Comparison of ENCODE assay signal across 10 mouse cellular contexts in the genomic region with DNA sequence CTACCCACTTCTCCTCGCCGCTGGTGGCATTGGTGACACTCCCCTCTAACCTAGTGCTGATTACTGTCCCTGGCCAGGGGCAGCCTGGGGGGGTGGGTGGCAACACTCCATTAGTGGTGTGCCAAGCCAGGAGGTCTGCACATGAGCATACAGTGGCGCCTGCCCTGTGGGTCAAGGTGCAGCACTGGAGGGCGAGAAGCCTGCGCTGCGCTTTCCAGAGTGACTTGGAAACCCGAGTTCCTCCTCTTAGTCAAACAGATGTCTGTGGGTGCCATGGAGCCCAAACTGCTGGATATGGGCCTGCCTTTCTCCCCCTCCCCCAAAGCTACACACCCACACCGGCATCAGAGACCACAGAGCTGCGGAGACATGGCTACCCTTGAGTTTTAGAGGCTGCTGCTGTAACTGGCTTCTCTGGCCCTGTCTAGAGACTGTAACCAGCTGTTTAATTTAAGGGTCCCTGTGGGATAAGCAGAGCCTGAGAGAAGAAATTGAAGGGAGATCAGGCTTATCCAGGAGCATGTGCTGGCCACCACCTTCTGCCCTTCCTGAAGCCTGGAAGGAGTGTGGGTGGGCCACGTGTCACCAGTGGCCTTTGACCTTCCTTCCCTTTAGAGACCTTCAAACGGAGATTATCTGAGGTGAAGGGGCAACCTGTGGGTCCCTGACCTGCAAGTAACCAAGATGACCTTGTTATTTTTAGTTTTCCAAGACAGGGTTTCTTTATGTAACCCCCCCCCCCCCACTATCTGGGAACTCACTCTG. TPM values are rescaled to one million over a fixed set of nuclear protein-coding genes. Genes with fewer than 3 reads are reported as not detected.
DNase-seq lines count a peak whose midpoint lies in the region; ATAC-seq and TF ChIP-seq lines count a peak whose summit lies in the region.
"Had no signal": no experiment of that assay in that cellular context is flagged by ENCODE, and none has a peak within 500 bp of the region (broad histone marks: within the 10 kb centered on the region; RNA-seq: fewer than 3 reads in every experiment).

No protein-coding gene starts in this region.

- no peak overlapping the region for H3K27ac ChIP-seq in lung, embryonic 14.5 days (ENCODE audit: low read depth)
- peak overlapping the region; percentile 95 for H3K27ac ChIP-seq in olfactory bulb, adult 2 months (ENCODE audit: insufficient read depth, low read depth, low read length)
- H3K27ac ChIP-seq: limb, embryonic 15.5 days had no signal

- no peak for TF ChIP-seq POLR2A in olfactory bulb, adult 2 months (IDR thresholded peaks at IDR 0.05; ENCODE audit: insufficient read depth, low read depth, low read length)

- no peak overlapping the region for H3K9ac ChIP-seq in lung, embryonic 14.5 days
- H3K9ac ChIP-seq: limb, embryonic 15.5 days had no signal

- H3K4me3 ChIP-seq in lung, embryonic 14.5 days (ENCODE audit: low read depth, low read length), result no peak overlapping the region
- no peak overlapping the region for H3K4me3 ChIP-seq in olfactory bulb, adult 2 months (ENCODE audit: insufficient read depth, low read depth, low read length)
- H3K4me3 ChIP-seq: limb, embryonic 15.5 days had no signal

- WGBS in lung, embryonic 14.5 days, result 55% methylated on average over 11 of the region's 11 CpGs
- WGBS in olfactory bulb, adult 2 months, result 34% methylated on average over 11 of the region's 11 CpGs

- H3K36me3 ChIP-seq in lung, embryonic 14.5 days (ENCODE audit: insufficient read depth), result peaks cover 49% of the 10 kb centered on the region

- no peak overlapping the region for H3K4me2 ChIP-seq in lung, embryonic 14.5 days
- H3K4me2 ChIP-seq: limb, embryonic 15.5 days had no signal

- no peaks in the 10 kb centered on the region for H3K4me1 ChIP-seq in lung, embryonic 14.5 days (ENCODE audit: insufficient read depth)
- peaks cover 77% of the 10 kb centered on the region for H3K4me1 ChIP-seq in olfactory bulb, adult 2 months (ENCODE audit: control insufficient read depth, insufficient read depth, low read length)

- H3K27me3 ChIP-seq in lung, embryonic 14.5 days (ENCODE audit: insufficient read depth, low read length), result no peaks in the 10 kb centered on the region
- H3K27me3 ChIP-seq: limb, embryonic 15.5 days had no signal

- H3K9me3 ChIP-seq in lung, embryonic 14.5 days (ENCODE audit: low read depth, low read length), result no peaks in the 10 kb centered on the region
- H3K9me3 ChIP-seq: limb, embryonic 15.5 days had no signal

- peak; percentile 73 for DNase-seq in adrenal gland, postnatal 14 days
- no peak for DNase-seq in adrenal gland, postnatal 25 days
- peak; percentile 22 for DNase-seq in lung, embryonic 14.5 days
- DNase-seq in lung, postnatal 14 days, result no peak
- DNase-seq in kidney, postnatal 25 days, result peak; percentile 71 to 91
- DNase-seq in spleen, postnatal 14 days (ENCODE audit: low spot score in 2 of 2), result no peak
- no peak for DNase-seq in urinary bladder, adult 18-20 months (ENCODE audit: low spot score in 2 of 2)

- no peak for TF ChIP-seq CTCF in lung, embryonic 14.5 days (IDR thresholded peaks at IDR 0.05; ENCODE audit: low read depth)
- TF ChIP-seq CTCF in olfactory bulb, adult 2 months (IDR thresholded peaks at IDR 0.05; ENCODE audit: insufficient read depth, low read depth, low read length), result no peak

- ATAC-seq in lung, embryonic 14.5 days (ENCODE audit: insufficient read depth), result no peak

RNA-seq across cellular contexts. Expression of gene Gpd1, which starts 1.2 kb away (rescaled TPM):
- 1,539 and 1,562 TPM in 2 replicates for total RNA-seq in adrenal gland, postnatal 14 days (2021)
- 639 and 861 TPM in 2 replicates for total RNA-seq in adrenal gland, postnatal 25 days (2021)
- 0.31 and 0.58 TPM in 2 replicates for polyA plus RNA-seq in lung, embryonic 14.5 days (2014; fragmentation: Nextera tagmentation; extraction: Ambion mirVana)
- not detected in 2 replicates for polyA plus RNA-seq in olfactory bulb, adult 2 months (2012; ENCODE audit: insufficient read depth, insufficient read length, low replicate concordance, missing spikeins)

RNA-seq across cellular contexts. Expression of gene Cox14, which starts 9.3 kb away (rescaled TPM):
- total RNA-seq in adrenal gland, postnatal 14 days (2021), result 177 and 199 TPM in 2 replicates
- total RNA-seq in adrenal gland, postnatal 25 days (2021), result 217 and 256 TPM in 2 replicates
- 135 and 145 TPM in 2 replicates for polyA plus RNA-seq in lung, embryonic 14.5 days (2014; fragmentation: Nextera tagmentation; extraction: Ambion mirVana)
- not detected in 2 replicates for polyA plus RNA-seq in olfactory bulb, adult 2 months (2012; ENCODE audit: insufficient read depth, insufficient read length, low replicate concordance, missing spikeins)

RNA-seq across cellular contexts. Expression of gene Gm17349, which starts 10.9 kb away (rescaled TPM):
- total RNA-seq in adrenal gland, postnatal 14 days (2021), result 17.6 and 18.1 TPM in 2 replicates
- total RNA-seq in adrenal gland, postnatal 25 days (2021), result 30.4 and 43.7 TPM in 2 replicates
- polyA plus RNA-seq in lung, embryonic 14.5 days (2014; fragmentation: Nextera tagmentation; extraction: Ambion mirVana), result not detected in 2 replicates
- not detected in 2 replicates for polyA plus RNA-seq in olfactory bulb, adult 2 months (2012; ENCODE audit: insufficient read depth, insufficient read length, low replicate concordance, missing spikeins)
- polyA plus RNA-seq: gonadal fat pad, adult 2 months; limb, embryonic 15.5 days had no signal

RNA-seq across cellular contexts. Expression of gene Smarcd1, which starts 14.2 kb away (rescaled TPM):
- 40.0 and 57.6 TPM in 2 replicates for total RNA-seq in adrenal gland, postnatal 14 days (2021)
- 51.9 and 63.6 TPM in 2 replicates for total RNA-seq in adrenal gland, postnatal 25 days (2021)
- polyA plus RNA-seq in lung, embryonic 14.5 days (2014; fragmentation: Nextera tagmentation; extraction: Ambion mirVana), result 52.5 and 63.5 TPM in 2 replicates
- polyA plus RNA-seq in olfactory bulb, adult 2 months (2012; ENCODE audit: insufficient read depth, insufficient read length, low replicate concordance, missing spikeins), result 510 TPM in 1 of 2 replicates, not detected in the other

RNA-seq across cellular contexts. Expression of gene Asic1, which starts 46.0 kb away (rescaled TPM):
- total RNA-seq in adrenal gland, postnatal 14 days (2021), result 0.70 and 0.75 TPM in 2 replicates
- 0.33 and 0.49 TPM in 2 replicates for total RNA-seq in adrenal gland, postnatal 25 days (2021)
- 0.54 and 0.83 TPM in 2 replicates for polyA plus RNA-seq in lung, embryonic 14.5 days (2014; fragmentation: Nextera tagmentation; extraction: Ambion mirVana)
- polyA plus RNA-seq in olfactory bulb, adult 2 months (2012; ENCODE audit: insufficient read depth, insufficient read length, low replicate concordance, missing spikeins), result not detected in 2 replicates

Comparison
In these comparisons a context has a peak if more than half of its experiments do, and no peak if none do; other contexts are left out.
1. DNase-seq: peak in adrenal gland, postnatal 14 days (single experiment), lung, embryonic 14.5 days (single experiment) and kidney, postnatal 25 days (2 of 2); none in adrenal gland, postnatal 25 days (single experiment), lung, postnatal 14 days (single experiment), spleen, postnatal 14 days (0 of 2) and urinary bladder, adult 18-20 months (0 of 2).